Mouse (Mus musculus) embryo, embryonic 10.5 days (tissue): Measurements from ENCODE around the gene Aicda.
A peak's percentile ranks its signal among the peaks of the same experiment; 100 is the strongest.
"Not testable (repeated sequence)": the region's sequence is repeated elsewhere in the genome, so short reads cannot be mapped to it uniquely, and the experiment has no call there.

Source experiments
- DNase-seq: peaks from one replicate; pipeline ENCODE4 v3.0.0-alpha.2; 2015; ENCODE audit warnings: low spot score

Aicda gene

GRCm38 (mm10) chr6:122555266-122555665, 1.7 kb downstream of the Aicda start:
- DNase-seq, result no peak

GRCm38 (mm10) chr6:122556959-122557561, 3.5 kb downstream of the Aicda start:
- peak; percentile 83 for DNase-seq

GRCm38 (mm10) chr6:122560427-122560826, 6.8 kb downstream of the Aicda start:
- peak; percentile 93 for DNase-seq

GRCm38 (mm10) chr6:122561005-122561404, 7.4 kb downstream of the Aicda start:
- DNase-seq, result no peak

GRCm38 (mm10) chr6:122562463-122562862, 8.9 kb downstream of the Aicda start:
- peak; percentile 84 for DNase-seq

- DNase-seq, result no peak
Observed at GRCm38 (mm10) chr6:122565070-122565784, 11.6 kb downstream of the Aicda start.

GRCm38 (mm10) chr6:122569113-122569512, 15.5 kb downstream of the Aicda start:
- DNase-seq, result no peak

- no peak for DNase-seq
Observed at GRCm38 (mm10) chr6:122569762-122570161, 16.2 kb downstream of the Aicda start.

- DNase-seq, result no peak
Observed at GRCm38 (mm10) chr6:122570695-122571616, 17.4 kb downstream of the Aicda start.

- no peak for DNase-seq
Observed at GRCm38 (mm10) chr6:122571617-122571959, 18.0 kb downstream of the Aicda start.

GRCm38 (mm10) chr6:122575037-122575436, 21.4 kb downstream of the Aicda start:
- DNase-seq, result not testable (repeated sequence)

- DNase-seq, result no peak
Observed at GRCm38 (mm10) chr6:122577030-122577429, 23.4 kb downstream of the Aicda start.

- no peak for DNase-seq
Observed at GRCm38 (mm10) chr6:122579086-122579485, 25.5 kb downstream of the Aicda start.

GRCm38 (mm10) chr6:122591027-122591758, 37.6 kb downstream of the Aicda start:
- DNase-seq, result no peak

GRCm38 (mm10) chr6:122592905-122593304, 39.3 kb downstream of the Aicda start:
- no peak for DNase-seq

GRCm38 (mm10) chr6:122595637-122596036, 42.0 kb downstream of the Aicda start:
- DNase-seq, result peak; percentile 45

- DNase-seq, result no peak
Observed at GRCm38 (mm10) chr6:122596608-122597007, 43.0 kb downstream of the Aicda start.

GRCm38 (mm10) chr6:122598014-122598413, 44.4 kb downstream of the Aicda start:
- no peak for DNase-seq

GRCm38 (mm10) chr6:122598436-122598835, 44.8 kb downstream of the Aicda start:
- no peak for DNase-seq

GRCm38 (mm10) chr6:122599054-122599737, 45.6 kb downstream of the Aicda start:
- DNase-seq, result no peak

GRCm38 (mm10) chr6:122600066-122600646, 46.6 kb downstream of the Aicda start:
- no peak for DNase-seq
